Mouse (Mus musculus) right cerebral cortex, postnatal 36 days (tissue): ENCODE results near the gene Arfgap3.

Source experiments
- DNase-seq, 2 experiments: peaks; one replicate each; pipeline ENCODE4 v3.0.0; 2022; ENCODE audit warnings: low spot score in 2 of 2, mixed read lengths in 1 of 2

The Arfgap3 gene

GRCm38 (mm10) chr15:83252060-83252459 is 98.0 kb downstream of the Arfgap3 start:
- DNase-seq: no peak

GRCm38 (mm10) chr15:83251176-83252004 is 98.7 kb downstream of the Arfgap3 start, which contains the start of gene A4galt:
A4galt (minus strand) TSS chr15:83251774.
- peak in 1 of 2 experiments; percentile 15 for DNase-seq

GRCm38 (mm10) chr15:83250651-83251175 is 99.3 kb downstream of the Arfgap3 start:
- no peak for DNase-seq
